Mouse (Mus musculus) WW6 (cell line): ENCODE data around the gene Adgrd1.

Source experiments
- DNase-seq: peaks from one replicate; pipeline ENCODE4 v3.0.0-alpha.2; 2013; ENCODE audit warnings: low read depth, low spot score

Adgrd1 gene

GRCm38 (mm10) chr5:129249080-129249479, 152.5 kb downstream of the Adgrd1 start:
- DNase-seq: no peak
